Mouse (Mus musculus) heart, postnatal 0 days (tissue): ENCODE data around the gene Mgat3. TPM values are rescaled to one million over a fixed set of nuclear protein-coding genes. Genes with fewer than 3 reads are reported as not detected.

ENCODE experiments used
- ATAC-seq: fragments of 200-750 bp; cut with Nextera tagmentation; 2 replicates; pipeline ENCODE4 v1.8.0; 2017; ENCODE audit warnings: low read depth, moderate number of reproducible peaks, moderate library complexity; ENCODE audit not compliant: insufficient read depth
- DNase-seq: peaks from one replicate; pipeline ENCODE4 v3.0.0-alpha.2; 2016; ENCODE audit warnings: low spot score
- H3K27ac ChIP-seq: fragments of 300-500 bp; sonication (generic); 2 replicates; pipeline ENCODE4 v1.5.1; 2014; ENCODE audit warnings: low read depth, mild to moderate bottlenecking
- H3K27me3 ChIP-seq: fragments of 300-500 bp; sonication (generic); 2 replicates; pipeline ENCODE4 v1.6.1; 2014; ENCODE audit warnings: low read length, mixed read lengths; ENCODE audit not compliant: control insufficient read depth, insufficient read depth
- H3K36me3 ChIP-seq: fragments of 300-500 bp; sonication (generic); replicated peaks from 2 replicates; pipeline ENCODE4 v1.6.1; 2014; ENCODE audit warnings: low read length, mixed read lengths; ENCODE audit not compliant: control insufficient read depth, insufficient read depth
- H3K4me1 ChIP-seq: fragments of 300-500 bp; sonication (generic); 2 replicates; pipeline ENCODE4 v1.6.1; 2014; ENCODE audit warnings: antibody characterized with exemption; ENCODE audit not compliant: control insufficient read depth, insufficient read depth
- H3K4me2 ChIP-seq: fragments of 300-500 bp; sonication (generic); 2 replicates; pipeline ENCODE4 v1.6.1; 2014; ENCODE audit warnings: low read depth, mild to moderate bottlenecking, low read length, moderate library complexity
- H3K4me3 ChIP-seq: fragments of 300-500 bp; sonication (generic); 2 replicates; pipeline ENCODE4 v1.5.1; 2014; ENCODE audit warnings: low read depth, low read length
- H3K9ac ChIP-seq: fragments of 300-500 bp; sonication (generic); replicated peaks from 2 replicates; pipeline ENCODE4 v1.6.1; 2014; ENCODE audit warnings: low read depth, low read length, mixed read lengths
- H3K9me3 ChIP-seq: fragments of 300-500 bp; sonication (generic); replicated peaks from 2 replicates; pipeline ENCODE4 v1.6.1; 2016; ENCODE audit warnings: low read length; ENCODE audit not compliant: control insufficient read depth
- CTCF ChIP-seq: IDR thresholded peaks from 2 replicates; pipeline ENCODE4 v1.5.1; 2016; ENCODE audit warnings: antibody characterized with exemption, control low read depth, low read depth
- EP300 ChIP-seq: IDR thresholded peaks from 2 replicates; pipeline ENCODE4 v1.6.1; 2016; ENCODE audit warnings: antibody characterized with exemption, low read depth
- WGBS: fragments of 180-500 bp; shearing (Covaris S2); extraction: QIAGEN DNeasy Blood & Tissue Kit; methylation state at CpG from one replicate; pipeline ENCODE4 v1.1.7; 2014; 5-methylcytosine and 5-hydroxymethylcytosine counted together
- polyA plus RNA-seq: library from polyadenylated mRNA; unstranded; fragments of >200 nt; fragmentation: Nextera tagmentation; extraction: Ambion mirVana; gene quantifications from 2 replicates; pipeline ENCODE4 v1.2.1, GENCODE M21; 2015
- total RNA-seq: library from RNA; depleted of rRNA; stranded (reverse); fragments of >200 nt; gene quantifications from 2 replicates; pipeline ENCODE4 v1.2.3, GENCODE M21; 2014; ENCODE audit warnings: low replicate concordance

Mgat3 gene
- total and polyA plus RNA-seq, 2 experiments from 2014 or later, result 0.23 to 1.9 TPM

DNA sequence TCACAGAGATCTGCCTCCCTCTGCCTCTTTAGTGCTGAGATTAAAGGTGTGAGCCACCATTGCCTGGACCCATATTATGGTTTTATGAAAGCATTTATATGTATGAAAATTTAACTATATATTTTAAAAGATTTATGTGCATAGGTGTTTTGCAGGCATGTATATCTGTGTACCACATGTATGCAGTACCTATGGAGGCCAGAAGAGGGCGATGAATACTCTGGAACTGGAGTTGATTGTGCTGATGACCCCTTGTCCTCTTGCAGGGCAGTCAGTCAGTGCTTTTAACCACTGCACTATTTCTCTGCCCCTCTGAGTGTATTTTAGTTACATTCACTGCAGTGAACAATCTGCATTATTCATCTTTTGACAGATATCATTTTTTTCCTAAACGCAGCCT, 52.3 kb downstream of the Mgat3 start:
- Histone ChIP-seq H3K36me3 (no peaks in the 10 kb centered on the region), H3K4me1 (peaks cover 12% of the 10 kb centered on the region), H3K9ac (no peak overlapping the region), H3K4me2 (no peak overlapping the region), H3K9me3 (no peaks in the 10 kb centered on the region), H3K27me3 (no peaks in the 10 kb centered on the region), H3K27ac (no peak overlapping the region), H3K4me3 (no peak overlapping the region)
- ATAC-seq, result peak; percentile 66; the same call in 1 of the 2 replicates
- DNase-seq, result peak; percentile 66
- TF ChIP-seq CTCF, result peak; percentile 71
- no peak for TF ChIP-seq EP300
- 50% methylated on average over 2 of the region's 2 CpGs for WGBS

DNA sequence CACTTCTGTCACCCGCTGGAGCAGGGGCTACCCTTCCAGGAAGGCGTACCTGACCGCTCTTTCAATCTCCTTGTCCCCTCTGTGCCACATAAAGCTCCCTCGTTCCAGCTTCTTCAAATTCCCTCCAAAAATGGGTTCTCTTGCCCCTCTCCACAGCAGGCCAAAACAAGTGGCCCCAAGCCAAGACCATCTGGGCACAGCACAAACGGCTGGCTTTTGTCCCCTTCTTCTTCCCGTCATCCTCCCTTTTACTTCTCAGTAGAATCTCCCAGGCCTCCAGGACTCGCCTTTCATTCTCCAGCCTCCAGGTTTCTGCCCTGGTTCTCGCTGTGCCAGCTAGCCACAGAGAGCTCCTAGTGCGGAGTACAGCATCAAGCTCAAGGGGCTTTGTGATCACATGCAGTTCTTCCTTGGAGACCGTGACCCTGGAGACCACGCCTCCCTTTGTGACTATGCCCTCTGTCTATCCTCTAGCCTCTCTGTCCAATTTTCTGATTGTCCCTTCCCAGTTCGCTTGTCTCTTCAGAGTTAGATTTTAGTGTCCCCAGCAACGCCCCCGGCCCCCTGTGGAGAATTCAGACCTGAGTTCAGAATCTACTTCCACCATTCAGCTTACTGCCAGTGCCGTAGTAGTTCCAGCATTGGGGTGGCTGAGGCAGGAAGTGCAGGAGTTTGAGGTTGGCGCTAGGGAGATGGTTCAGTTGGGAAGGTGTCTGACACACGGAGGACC, 54.7 kb downstream of the Mgat3 start:
- Histone ChIP-seq H3K4me2 (no peak overlapping the region), H3K4me1 (peaks cover 7% of the 10 kb centered on the region), H3K27me3 (no peaks in the 10 kb centered on the region), H3K27ac (no peak overlapping the region), H3K4me3 (no peak overlapping the region), H3K9me3 (no peaks in the 10 kb centered on the region), H3K9ac (no peak overlapping the region), H3K36me3 (no peaks in the 10 kb centered on the region)
- 69% methylated on average over 17 of the region's 17 CpGs for WGBS
- DNase-seq (no peak), ATAC-seq (no peak)
- TF ChIP-seq EP300 (no peak), CTCF (no peak)

DNA sequence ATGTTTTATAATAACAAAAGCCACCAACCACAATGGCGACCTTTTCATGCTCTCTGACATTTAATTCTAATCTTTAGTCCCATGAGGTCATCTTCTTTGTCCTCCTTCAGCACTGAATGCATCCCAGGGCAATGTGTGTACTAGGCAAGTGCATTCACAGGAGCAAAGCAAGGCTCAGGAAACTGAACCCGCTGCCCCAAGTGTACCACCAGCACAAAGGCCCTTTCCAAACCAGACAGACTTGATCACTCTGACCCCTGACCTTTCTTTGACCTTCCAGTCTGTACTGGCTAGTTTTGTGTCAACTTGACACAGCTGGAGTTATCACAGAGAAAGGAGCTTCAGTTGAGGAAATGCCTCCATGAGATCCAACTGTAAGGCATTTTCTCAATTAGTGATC, 58.8 kb downstream of the Mgat3 start:
- Histone ChIP-seq H3K4me2 (no peak overlapping the region), H3K4me3 (no peak overlapping the region), H3K27me3 (no peaks in the 10 kb centered on the region), H3K36me3 (peaks cover 20% of the 10 kb centered on the region), H3K9me3 (no peaks in the 10 kb centered on the region), H3K9ac (no peak overlapping the region), H3K4me1 (peaks cover 6% of the 10 kb centered on the region; the same call in 1 of the 2 replicates), H3K27ac (no peak overlapping the region)
- ATAC-seq (no peak), DNase-seq (no peak)
- TF ChIP-seq CTCF (no peak), EP300 (no peak)
- WGBS, result 65% methylated on average over 2 of the region's 2 CpGs

DNA sequence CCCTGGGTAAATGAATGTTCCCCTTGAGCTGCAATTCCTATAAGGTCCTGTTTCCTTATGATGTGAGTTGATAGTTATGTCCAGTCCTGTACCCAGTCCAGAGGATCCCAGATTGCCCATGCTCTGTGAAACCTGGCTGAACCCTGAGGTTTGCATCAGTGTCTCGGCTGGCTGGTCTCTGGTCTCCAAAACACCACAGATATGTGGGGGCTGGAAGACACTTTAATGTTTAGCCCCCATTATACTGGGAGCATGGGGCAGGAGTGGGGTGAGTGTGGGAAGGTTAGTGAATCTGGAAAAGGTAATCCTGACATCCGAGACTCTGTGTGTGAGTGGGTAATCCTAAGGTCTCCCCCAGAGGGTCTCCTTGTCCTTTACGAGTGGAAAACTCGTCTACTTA, 59.5 kb downstream of the Mgat3 start:
- H3K9ac ChIP-seq, result 0 out of 2 replicates have a peak overlapping the region, but pooled peaks have one; percentile 26
- no peak overlapping the region for H3K4me2 ChIP-seq
- DNase-seq (no peak), ATAC-seq (no peak)
- WGBS, result 61% methylated on average over 4 of the region's 4 CpGs
- H3K4me1 ChIP-seq, result peaks cover 6% of the 10 kb centered on the region; the same call in 1 of the 2 replicates
- no peaks in the 10 kb centered on the region for H3K27me3 ChIP-seq
- peaks cover 25% of the 10 kb centered on the region for H3K36me3 ChIP-seq
- TF ChIP-seq EP300 (no peak), CTCF (no peak)
- H3K9me3 ChIP-seq, result no peaks in the 10 kb centered on the region
- H3K4me3 ChIP-seq, result no peak overlapping the region
- H3K27ac ChIP-seq, result peak overlapping the region; percentile 56

DNA sequence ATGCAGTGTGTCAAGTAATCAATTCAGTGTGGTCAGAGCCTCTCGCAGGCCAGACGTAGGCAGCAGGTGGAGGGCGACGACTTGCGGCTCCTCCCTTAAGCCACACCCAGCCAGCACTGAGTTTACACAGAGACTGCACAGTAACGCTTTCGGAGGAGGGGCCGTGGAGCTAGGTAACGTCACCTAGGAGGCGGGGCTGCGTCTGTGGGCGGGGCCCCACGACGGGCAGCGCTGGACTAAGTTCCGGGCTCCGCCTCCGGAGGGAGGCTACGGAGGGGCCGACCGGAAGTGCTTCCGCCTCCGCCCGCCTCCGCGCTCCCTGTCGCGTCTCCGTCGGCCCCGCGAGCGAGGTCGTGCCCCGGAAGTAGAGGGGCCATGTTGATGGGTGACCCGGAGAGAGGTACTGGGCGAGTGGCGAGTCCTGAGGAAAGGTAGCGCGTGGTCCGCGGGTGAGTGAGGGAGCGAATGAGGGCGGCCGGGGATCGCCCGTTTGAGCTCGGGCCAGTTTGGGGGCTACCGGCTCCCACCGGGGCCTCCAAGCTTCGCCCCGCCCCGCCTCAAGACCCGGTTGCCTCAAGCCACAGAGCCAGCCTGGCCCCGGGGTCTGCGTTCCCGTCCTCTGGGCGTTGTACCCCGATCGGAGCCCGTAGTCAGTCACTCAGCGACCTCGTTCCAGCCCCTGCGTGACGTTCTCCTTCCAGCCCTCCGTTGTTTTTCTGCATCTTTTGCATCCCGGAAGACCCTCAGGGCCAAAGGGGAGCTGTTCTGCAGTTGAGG, 60.4 kb downstream of the Mgat3 start, which contains the start of gene Mief1:
TSS of gene Mief1 (plus strand) at position 286 of the 777 bp plus-strand sequence.
- ATAC-seq (peak; percentile 98), DNase-seq (peak; percentile 96)
- 0% methylated on average over 66 of the region's 67 CpGs for WGBS
- Histone ChIP-seq H3K4me1 (peaks cover 6% of the 10 kb centered on the region; the same call in 1 of the 2 replicates), H3K9ac (peak within 1 kb of the TSS; percentile 91), H3K36me3 (peaks cover 33% of the 10 kb centered on the region), H3K9me3 (no peaks in the 10 kb centered on the region), H3K4me2 (peak within 1 kb of the TSS; percentile 77), H3K4me3 (peak within 1 kb of the TSS; percentile 92), H3K27ac (peak within 1 kb of the TSS; percentile 85), H3K27me3 (no peaks in the 10 kb centered on the region)
- TF ChIP-seq EP300 (peak; percentile 17; the same call in 1 of the 2 replicates), CTCF (peak; percentile 18; the same call in 1 of the 2 replicates)
